Mouse (Mus musculus) heart, embryonic 11.5 days (tissue): ENCODE results near the gene Scmh1. TPM values are rescaled to one million over a fixed set of nuclear protein-coding genes. Genes with fewer than 3 reads are reported as not detected.

Experiments
- ATAC-seq: fragments of 200-750 bp; cut with Nextera tagmentation; replicated peaks from 2 replicates; pipeline ENCODE4 v1.8.0; 2017; ENCODE audit warnings: moderate library complexity; ENCODE audit not compliant: insufficient number of reproducible peaks, low FRiP score, low TSS enrichment
- H3K27ac ChIP-seq: fragments of 300-500 bp; sonication (generic); 2 replicates; pipeline ENCODE4 v1.5.1; 2014; ENCODE audit warnings: mild to moderate bottlenecking, low read depth, low read length
- H3K27me3 ChIP-seq: fragments of 300-500 bp; sonication (generic); 2 replicates; pipeline ENCODE4 v1.6.1; 2014; ENCODE audit warnings: mild to moderate bottlenecking, low read length, mixed read lengths; ENCODE audit not compliant: control insufficient read depth, insufficient read depth
- H3K36me3 ChIP-seq: fragments of 300-500 bp; sonication (generic); 2 replicates; pipeline ENCODE4 v1.6.1; 2014; ENCODE audit warnings: mild to moderate bottlenecking, low read length, moderate library complexity, mixed read lengths; ENCODE audit not compliant: control insufficient read depth, insufficient read depth
- H3K4me1 ChIP-seq: fragments of 300-500 bp; sonication (generic); 2 replicates; pipeline ENCODE4 v1.6.1; 2014; ENCODE audit warnings: low read length; ENCODE audit not compliant: control insufficient read depth, insufficient read depth
- H3K4me2 ChIP-seq: fragments of 300-500 bp; sonication (generic); 2 replicates; pipeline ENCODE4 v1.6.1; 2014; ENCODE audit warnings: mild to moderate bottlenecking, moderate library complexity
- H3K4me3 ChIP-seq: fragments of 300-500 bp; sonication (generic); 2 replicates; pipeline ENCODE4 v1.5.1; 2014; ENCODE audit warnings: low read depth, low read length
- H3K9ac ChIP-seq: fragments of 300-500 bp; sonication (generic); 2 replicates; pipeline ENCODE4 v1.6.1; 2014; ENCODE audit warnings: mild to moderate bottlenecking, low read depth, low read length, moderate library complexity
- H3K9me3 ChIP-seq: fragments of 300-500 bp; sonication (generic); replicated peaks from 2 replicates; pipeline ENCODE4 v1.6.1; 2016; ENCODE audit warnings: low read length; ENCODE audit not compliant: control insufficient read depth
- WGBS: fragments of 180-500 bp; shearing (Covaris S2); extraction: QIAGEN DNeasy Blood & Tissue Kit; methylation state at CpG from one replicate; pipeline ENCODE4 v1.1.7; 2014; ENCODE audit not compliant: insufficient replicate concordance; 5-methylcytosine and 5-hydroxymethylcytosine counted together
- polyA plus RNA-seq: library from polyadenylated mRNA; unstranded; fragments of >200 nt; fragmentation: Nextera tagmentation; extraction: Ambion mirVana; gene quantifications from 2 replicates; pipeline ENCODE4 v1.2.1, GENCODE M21; 2014

Scmh1 gene
- polyA plus RNA-seq, 1 experiment from 2014 or later = 67.0 TPM

GRCm38 (mm10) chr4:120418053-120418452 lies 13.0 kb downstream of the Scmh1 start:
- no peaks in the 10 kb centered on the region for H3K27me3 ChIP-seq
- no peak overlapping the region for H3K4me3 ChIP-seq
- H3K9me3 ChIP-seq = no peaks in the 10 kb centered on the region
- 62% methylated on average over 4 of the region's 4 CpGs for WGBS
- no peak overlapping the region for H3K4me2 ChIP-seq
- H3K27ac ChIP-seq = no peak overlapping the region
- H3K36me3 ChIP-seq = no peaks in the 10 kb centered on the region
- H3K4me1 ChIP-seq = peaks cover 16% of the 10 kb centered on the region
- H3K9ac ChIP-seq = no peak overlapping the region
- ATAC-seq = no peak

GRCm38 (mm10) chr4:120420193-120420592 lies 15.1 kb downstream of the Scmh1 start:
- H3K4me2 ChIP-seq = no peak overlapping the region
- no peaks in the 10 kb centered on the region for H3K9me3 ChIP-seq
- H3K36me3 ChIP-seq = no peaks in the 10 kb centered on the region
- no peak overlapping the region for H3K9ac ChIP-seq
- no peaks in the 10 kb centered on the region for H3K27me3 ChIP-seq
- ATAC-seq = no peak
- H3K4me3 ChIP-seq = no peak overlapping the region
- H3K4me1 ChIP-seq = peaks cover 16% of the 10 kb centered on the region
- no peak overlapping the region for H3K27ac ChIP-seq

- Histone ChIP-seq H3K36me3 (no peaks in the 10 kb centered on the region), H3K4me3 (no peak overlapping the region), H3K9ac (no peak overlapping the region), H3K4me1 (peaks cover 16% of the 10 kb centered on the region), H3K4me2 (no peak overlapping the region), H3K27me3 (no peaks in the 10 kb centered on the region), H3K9me3 (no peaks in the 10 kb centered on the region), H3K27ac (peak overlapping the region; percentile 43; the same call in 1 of the 2 replicates)
- ATAC-seq = no peak
These were observed 15.6 kb downstream of the Scmh1 start for GRCm38 (mm10) chr4:120420685-120421084.

GRCm38 (mm10) chr4:120430601-120431000 lies 25.5 kb downstream of the Scmh1 start:
- no peak for ATAC-seq
- H3K4me3 ChIP-seq = no peak overlapping the region
- H3K4me2 ChIP-seq = no peak overlapping the region
- H3K27ac ChIP-seq = no peak overlapping the region
- H3K36me3 ChIP-seq = no peaks in the 10 kb centered on the region
- H3K9me3 ChIP-seq = no peaks in the 10 kb centered on the region
- H3K9ac ChIP-seq = no peak overlapping the region
- no peaks in the 10 kb centered on the region for H3K4me1 ChIP-seq
- no peaks in the 10 kb centered on the region for H3K27me3 ChIP-seq

GRCm38 (mm10) chr4:120432599-120433373 lies 27.7 kb downstream of the Scmh1 start:
- no peak overlapping the region for H3K27ac ChIP-seq
- H3K9ac ChIP-seq = no peak overlapping the region
- 71% methylated on average over 11 of the region's 11 CpGs for WGBS
- H3K36me3 ChIP-seq = no peaks in the 10 kb centered on the region
- ATAC-seq = no peak
- no peak overlapping the region for H3K4me2 ChIP-seq
- H3K27me3 ChIP-seq = no peaks in the 10 kb centered on the region
- H3K4me3 ChIP-seq = no peak overlapping the region
- H3K4me1 ChIP-seq = no peaks in the 10 kb centered on the region
- H3K9me3 ChIP-seq = no peaks in the 10 kb centered on the region

GRCm38 (mm10) chr4:120461741-120462140 lies 56.7 kb downstream of the Scmh1 start:
- H3K36me3 ChIP-seq = no peaks in the 10 kb centered on the region
- H3K4me1 ChIP-seq = no peaks in the 10 kb centered on the region; the same call in 1 of the 2 replicates
- no peak overlapping the region for H3K9ac ChIP-seq
- H3K27ac ChIP-seq = no peak overlapping the region
- no peak overlapping the region for H3K4me3 ChIP-seq
- H3K27me3 ChIP-seq = no peaks in the 10 kb centered on the region
- no peak overlapping the region for H3K4me2 ChIP-seq
- 75% methylated on average over 4 of the region's 4 CpGs for WGBS
- ATAC-seq = no peak
- H3K9me3 ChIP-seq = no peaks in the 10 kb centered on the region

- Histone ChIP-seq H3K36me3 (peaks cover 17% of the 10 kb centered on the region), H3K27ac (no peak overlapping the region), H3K4me1 (no peaks in the 10 kb centered on the region), H3K4me3 (no peak overlapping the region), H3K9ac (no peak overlapping the region), H3K4me2 (no peak overlapping the region), H3K9me3 (no peaks in the 10 kb centered on the region), H3K27me3 (no peaks in the 10 kb centered on the region)
- no peak for ATAC-seq
- 97% methylated on average over 2 of the region's 2 CpGs for WGBS
These were observed 67.9 kb downstream of the Scmh1 start for GRCm38 (mm10) chr4:120472946-120473345.

- Histone ChIP-seq H3K9me3 (no peaks in the 10 kb centered on the region), H3K4me2 (no peak overlapping the region), H3K27me3 (no peaks in the 10 kb centered on the region), H3K4me1 (peaks cover 17% of the 10 kb centered on the region), H3K9ac (no peak overlapping the region), H3K36me3 (peaks cover 6% of the 10 kb centered on the region; the same call in 1 of the 2 replicates), H3K4me3 (no peak overlapping the region), H3K27ac (no peak overlapping the region)
- 39% methylated on average over 1 of the region's 1 CpGs for WGBS
- ATAC-seq = no peak
These were observed 82.6 kb downstream of the Scmh1 start for GRCm38 (mm10) chr4:120487707-120488106.

GRCm38 (mm10) chr4:120506955-120507354 lies 101.9 kb downstream of the Scmh1 start:
- Histone ChIP-seq H3K9ac (no peak overlapping the region), H3K27ac (no peak overlapping the region), H3K36me3 (peaks cover 24% of the 10 kb centered on the region), H3K9me3 (peaks cover 3% of the 10 kb centered on the region; the same call in 1 of the 2 replicates), H3K4me1 (no peaks in the 10 kb centered on the region), H3K4me2 (no peak overlapping the region), H3K4me3 (no peak overlapping the region), H3K27me3 (no peaks in the 10 kb centered on the region)
- no peak for ATAC-seq
- 72% methylated on average over 1 of the region's 1 CpGs for WGBS
